Mouse (Mus musculus) thymus, postnatal 14 days (tissue): Measurements from ENCODE around the gene Ubxn10.

Experiments
- DNase-seq: peaks from one replicate; pipeline ENCODE4 v3.0.0; 2021

Gene Ubxn10

GRCm38 (mm10) chr4:138737031-138737430 is at the start of gene Ubxn10:
TSS of gene Ubxn10 (minus strand) at chr4:138737167.
- no peak for DNase-seq

- no peak for DNase-seq
These were observed 49.2 kb upstream of the Ubxn10 start for GRCm38 (mm10) chr4:138786141-138786540.

- no peak for DNase-seq
These were observed 48.8 kb upstream of the Ubxn10 start for GRCm38 (mm10) chr4:138785721-138786120.

- DNase-seq = no peak
These were observed 45.1 kb upstream of the Ubxn10 start for GRCm38 (mm10) chr4:138782098-138782497.

GRCm38 (mm10) chr4:138780300-138780699 is 43.3 kb upstream of the Ubxn10 start:
- DNase-seq = no peak

GRCm38 (mm10) chr4:138777417-138778407 is 40.7 kb upstream of the Ubxn10 start:
- no peak for DNase-seq

GRCm38 (mm10) chr4:138775435-138775834 is 38.5 kb upstream of the Ubxn10 start, which contains the start of gene Pla2g2d:
TSS of gene Pla2g2d (plus strand) at chr4:138775735.
- no peak for DNase-seq

- no peak for DNase-seq
These were observed 35.4 kb upstream of the Ubxn10 start for GRCm38 (mm10) chr4:138772386-138772785.

GRCm38 (mm10) chr4:138771970-138772369 is 35.0 kb upstream of the Ubxn10 start:
- no peak for DNase-seq

GRCm38 (mm10) chr4:138762266-138762665 is 25.3 kb upstream of the Ubxn10 start:
- no peak for DNase-seq

GRCm38 (mm10) chr4:138757416-138757815 is 20.4 kb upstream of the Ubxn10 start, which contains the start of gene Pla2g2f:
TSS of gene Pla2g2f (minus strand) at chr4:138757626.
- no peak for DNase-seq

- DNase-seq = no peak
These were observed 19.0 kb upstream of the Ubxn10 start for GRCm38 (mm10) chr4:138755983-138756382.

- no peak for DNase-seq
These were observed 18.5 kb upstream of the Ubxn10 start for GRCm38 (mm10) chr4:138755439-138755838.

GRCm38 (mm10) chr4:138754432-138754831 is 17.5 kb upstream of the Ubxn10 start:
- no peak for DNase-seq

GRCm38 (mm10) chr4:138753608-138754007 is 16.6 kb upstream of the Ubxn10 start:
- DNase-seq = no peak

GRCm38 (mm10) chr4:138752603-138753002 is 15.6 kb upstream of the Ubxn10 start:
- no peak for DNase-seq

GRCm38 (mm10) chr4:138748369-138749072 is 11.6 kb upstream of the Ubxn10 start:
- DNase-seq = peak; percentile 47

GRCm38 (mm10) chr4:138747851-138748250 is 10.9 kb upstream of the Ubxn10 start:
- DNase-seq = peak; percentile 47

GRCm38 (mm10) chr4:138746866-138747265 is 9.9 kb upstream of the Ubxn10 start:
- no peak for DNase-seq

GRCm38 (mm10) chr4:138745884-138746283 is 8.9 kb upstream of the Ubxn10 start:
- DNase-seq = no peak

- DNase-seq = no peak
These were observed 2.3 kb upstream of the Ubxn10 start for GRCm38 (mm10) chr4:138739136-138739851.

- no peak for DNase-seq
These were observed 2.1 kb downstream of the Ubxn10 start for GRCm38 (mm10) chr4:138734863-138735262.

- no peak for DNase-seq
These were observed 2.9 kb downstream of the Ubxn10 start for GRCm38 (mm10) chr4:138734105-138734504.
